Mouse (Mus musculus) kidney, embryonic 16.5 days (tissue): ENCODE data around the gene Neurl1b. TPM values are rescaled to one million over a fixed set of nuclear protein-coding genes. Genes with fewer than 3 reads are reported as not detected.

Experiments
- ATAC-seq: fragments of 200-750 bp; cut with Nextera tagmentation; 2 replicates; pipeline ENCODE4 v1.8.0; 2017; ENCODE audit warnings: moderate TSS enrichment; ENCODE audit not compliant: low FRiP score, low TSS enrichment
- H3K27ac ChIP-seq: fragments of 300-500 bp; sonication (generic); 2 replicates; pipeline ENCODE4 v1.5.1; 2014; ENCODE audit warnings: low read length
- H3K27me3 ChIP-seq: fragments of 300-500 bp; sonication (generic); 2 replicates; pipeline ENCODE4 v1.6.1; 2014; ENCODE audit warnings: low read length, control low read depth, mixed read lengths; ENCODE audit not compliant: insufficient read depth
- H3K36me3 ChIP-seq: fragments of 300-500 bp; sonication (generic); 2 replicates; pipeline ENCODE4 v1.6.1; 2014; ENCODE audit warnings: low read length, control low read depth, mixed read lengths; ENCODE audit not compliant: insufficient read depth
- H3K4me1 ChIP-seq: fragments of 300-500 bp; sonication (generic); 2 replicates; pipeline ENCODE4 v1.6.1; 2014; ENCODE audit warnings: low read length, control low read depth, mixed read lengths; ENCODE audit not compliant: insufficient read depth
- H3K4me2 ChIP-seq: fragments of 300-500 bp; sonication (generic); replicated peaks from 2 replicates; pipeline ENCODE4 v1.6.1; 2014; ENCODE audit warnings: low read depth, low read length
- H3K4me3 ChIP-seq: fragments of 300-500 bp; sonication (generic); 2 replicates; pipeline ENCODE4 v1.5.1; 2014; ENCODE audit warnings: mild to moderate bottlenecking, low read length
- H3K9ac ChIP-seq: fragments of 300-500 bp; sonication (generic); replicated peaks from 2 replicates; pipeline ENCODE4 v1.6.1; 2014; ENCODE audit warnings: low read length
- H3K9me3 ChIP-seq: fragments of 300-500 bp; sonication (generic); 2 replicates; pipeline ENCODE4 v1.6.1; 2016; ENCODE audit warnings: low read length, control low read depth
- WGBS: fragments of 180-500 bp; shearing (Covaris S2); extraction: QIAGEN DNeasy Blood & Tissue Kit; methylation state at CpG from one replicate; pipeline ENCODE4 v1.1.7; 2014; 5-methylcytosine and 5-hydroxymethylcytosine counted together
- polyA plus RNA-seq: library from polyadenylated mRNA; unstranded; fragments of >200 nt; fragmentation: Nextera tagmentation; extraction: Ambion mirVana; gene quantifications from 2 replicates; pipeline ENCODE4 v1.2.1, GENCODE M21; 2015

The Neurl1b gene
- polyA plus RNA-seq, 1 experiment from 2014 or later: 2.4 TPM

GRCm38 (mm10) chr17:26380986-26381446, 33.6 kb upstream of the Neurl1b start:
- WGBS: 32% methylated on average over 4 of the region's 4 CpGs

DNA sequence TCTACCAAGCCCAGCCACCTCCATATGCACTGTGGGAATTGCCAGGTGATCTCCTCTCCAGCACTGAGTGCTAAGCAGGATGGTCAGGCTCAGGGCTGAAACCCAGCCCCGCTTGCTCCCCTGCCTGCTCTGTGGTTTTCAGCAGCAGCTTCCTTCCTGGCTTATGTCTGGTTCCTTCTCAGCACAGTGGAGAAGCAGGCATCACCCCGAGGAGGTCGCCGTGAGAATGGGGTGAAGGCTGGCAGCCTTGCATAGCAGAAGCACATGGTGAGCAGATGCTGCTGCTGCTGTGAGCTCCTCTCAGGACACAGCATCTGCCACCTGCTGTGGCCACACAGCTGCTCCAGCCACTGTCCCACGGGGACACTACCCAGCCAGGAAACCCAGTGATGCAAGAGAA, 33.0 kb upstream of the Neurl1b start:
- H3K4me1 ChIP-seq: peaks cover 27% of the 10 kb centered on the region
- 0 out of 2 replicates have a peak overlapping the region, but pooled peaks have one; percentile 34 for H3K9ac ChIP-seq
- H3K4me2 ChIP-seq: no peak overlapping the region
- H3K27ac ChIP-seq: peak overlapping the region; percentile 87
- no peaks in the 10 kb centered on the region for H3K9me3 ChIP-seq
- no peak overlapping the region for H3K4me3 ChIP-seq
- ATAC-seq: 0 out of 2 replicates have a peak, but pooled peaks have one; percentile 13
- WGBS: 57% methylated on average over 5 of the region's 5 CpGs
- H3K27me3 ChIP-seq: no peaks in the 10 kb centered on the region
- no peaks in the 10 kb centered on the region for H3K36me3 ChIP-seq

More at GRCm38 (mm10) chr17:26380986-26381446, 33.6 kb upstream of the Neurl1b start:
- peak overlapping the region; percentile 31; the same call in 1 of the 2 replicates for H3K9ac ChIP-seq
- peak overlapping the region; percentile 87 for H3K27ac ChIP-seq
- no peak overlapping the region for H3K4me3 ChIP-seq
- H3K27me3 ChIP-seq: no peaks in the 10 kb centered on the region
- peaks cover 27% of the 10 kb centered on the region for H3K4me1 ChIP-seq
- peak overlapping the region; percentile 50 for H3K4me2 ChIP-seq
- ATAC-seq: peak; percentile 79
- no peaks in the 10 kb centered on the region for H3K36me3 ChIP-seq
- no peaks in the 10 kb centered on the region for H3K9me3 ChIP-seq

- Histone ChIP-seq H3K4me1 (peaks cover 27% of the 10 kb centered on the region), H3K4me3 (no peak overlapping the region), H3K9ac (no peak overlapping the region), H3K9me3 (no peaks in the 10 kb centered on the region), H3K36me3 (no peaks in the 10 kb centered on the region), H3K4me2 (no peak overlapping the region), H3K27me3 (no peaks in the 10 kb centered on the region), H3K27ac (no peak overlapping the region)
- 78% methylated on average over 3 of the region's 3 CpGs for WGBS
- ATAC-seq: no peak
Measured at GRCm38 (mm10) chr17:26382176-26382575, 32.5 kb upstream of the Neurl1b start.

GRCm38 (mm10) chr17:26382687-26383086, 31.9 kb upstream of the Neurl1b start:
- Histone ChIP-seq H3K9me3 (no peaks in the 10 kb centered on the region), H3K4me1 (peaks cover 27% of the 10 kb centered on the region), H3K36me3 (no peaks in the 10 kb centered on the region), H3K4me3 (no peak overlapping the region), H3K27ac (0 out of 2 replicates have a peak overlapping the region, but pooled peaks have one; percentile 10), H3K27me3 (no peaks in the 10 kb centered on the region), H3K9ac (0 out of 2 replicates have a peak overlapping the region, but pooled peaks have one; percentile 27), H3K4me2 (no peak overlapping the region)
- WGBS: 76% methylated on average over 5 of the region's 5 CpGs
- no peak for ATAC-seq

- Histone ChIP-seq H3K27me3 (no peaks in the 10 kb centered on the region), H3K4me1 (peaks cover 27% of the 10 kb centered on the region), H3K9ac (no peak overlapping the region), H3K4me2 (no peak overlapping the region), H3K9me3 (no peaks in the 10 kb centered on the region), H3K4me3 (no peak overlapping the region), H3K27ac (no peak overlapping the region), H3K36me3 (no peaks in the 10 kb centered on the region)
- WGBS: 89% methylated on average over 3 of the region's 3 CpGs
- no peak for ATAC-seq
Measured at GRCm38 (mm10) chr17:26384111-26384510, 30.5 kb upstream of the Neurl1b start.

DNA sequence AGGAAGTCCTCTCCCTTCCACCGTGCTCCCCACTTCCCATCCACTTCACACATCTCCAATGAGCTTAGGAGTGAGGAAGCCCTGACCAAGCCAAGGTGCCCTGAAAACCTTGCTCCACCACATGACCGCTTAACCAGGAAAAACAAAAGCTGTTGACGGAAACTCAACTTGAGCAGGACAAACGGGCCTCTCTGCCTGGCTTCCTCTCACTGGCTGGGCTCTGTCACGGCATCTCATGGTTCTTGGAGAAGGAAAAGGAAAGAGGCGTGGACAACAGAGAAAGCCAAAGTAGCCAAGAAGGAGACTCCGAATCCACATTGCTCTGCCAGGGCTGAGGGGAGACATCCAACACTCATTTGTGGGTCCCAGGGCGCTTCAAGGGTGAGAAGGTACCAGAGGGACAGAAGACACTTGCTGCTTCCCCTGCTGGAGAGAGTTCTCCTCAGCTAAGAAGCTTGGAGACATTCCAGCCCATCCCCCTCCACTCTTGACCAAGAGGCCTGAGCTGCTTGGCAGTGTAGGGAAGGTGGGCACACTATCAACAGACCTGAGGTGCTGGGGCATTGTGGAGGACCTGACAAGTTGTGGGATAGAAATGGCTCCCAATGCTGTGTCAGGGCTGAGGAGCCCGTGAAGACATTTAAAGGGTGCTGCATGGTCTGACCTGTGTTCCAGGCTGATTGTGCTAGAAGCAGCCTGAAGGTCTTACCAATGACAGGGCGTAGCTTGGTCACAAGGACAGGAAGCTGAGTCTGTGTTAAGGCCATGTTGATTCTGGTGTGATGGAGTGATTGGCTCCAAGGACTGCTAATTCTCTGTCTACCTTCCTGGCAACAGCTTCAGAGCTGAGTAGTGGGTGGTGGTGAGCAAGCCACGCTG, 29.1 kb upstream of the Neurl1b start:
- ATAC-seq: no peak

GRCm38 (mm10) chr17:26386131-26386481, 28.5 kb upstream of the Neurl1b start:
- Histone ChIP-seq H3K4me2 (no peak overlapping the region), H3K4me1 (peaks cover 16% of the 10 kb centered on the region), H3K27me3 (no peaks in the 10 kb centered on the region), H3K9ac (no peak overlapping the region), H3K4me3 (no peak overlapping the region), H3K27ac (no peak overlapping the region), H3K36me3 (no peaks in the 10 kb centered on the region), H3K9me3 (no peaks in the 10 kb centered on the region)
- WGBS: 81% methylated on average over 3 of the region's 3 CpGs
- ATAC-seq: no peak

More for the DNA sequence above, 29.1 kb upstream of the Neurl1b start:
- Histone ChIP-seq H3K4me1 (peaks cover 22% of the 10 kb centered on the region), H3K9ac (no peak overlapping the region), H3K9me3 (no peaks in the 10 kb centered on the region), H3K36me3 (no peaks in the 10 kb centered on the region), H3K4me3 (no peak overlapping the region), H3K27ac (no peak overlapping the region; the same call in 1 of the 2 replicates), H3K4me2 (no peak overlapping the region), H3K27me3 (no peaks in the 10 kb centered on the region)
- 82% methylated on average over 11 of the region's 11 CpGs for WGBS

DNA sequence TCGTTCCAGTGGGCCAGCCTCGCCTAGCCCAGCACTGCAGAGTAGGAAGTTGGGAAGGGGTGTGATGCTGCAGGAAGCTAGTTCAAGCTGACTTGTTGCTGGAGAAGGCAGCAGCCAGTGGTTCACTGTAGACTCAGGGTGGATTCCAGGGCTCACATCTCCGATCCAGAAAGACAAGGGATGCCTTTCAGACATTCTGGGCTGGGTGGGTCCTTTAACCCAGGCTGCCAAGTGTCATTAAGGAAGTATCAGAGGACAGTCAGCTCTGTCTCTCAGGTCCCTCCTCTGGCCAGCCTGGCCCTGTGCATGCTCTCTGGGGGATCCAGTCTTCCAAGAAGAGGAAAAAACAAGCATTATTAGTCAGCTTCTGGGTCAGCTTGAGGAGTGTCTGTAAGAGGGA, 26.5 kb upstream of the Neurl1b start:
- WGBS: 64% methylated on average over 3 of the region's 3 CpGs
- Histone ChIP-seq H3K36me3 (no peaks in the 10 kb centered on the region), H3K4me1 (0 out of 2 replicates have a peak, but pooled peaks cover 2% of the 10 kb centered on the region), H3K27me3 (no peaks in the 10 kb centered on the region), H3K4me2 (no peak overlapping the region), H3K4me3 (no peak overlapping the region), H3K9ac (no peak overlapping the region), H3K9me3 (no peaks in the 10 kb centered on the region), H3K27ac (no peak overlapping the region)
- ATAC-seq: no peak

GRCm38 (mm10) chr17:26389241-26389640, 25.4 kb upstream of the Neurl1b start:
- no peaks in the 10 kb centered on the region for H3K36me3 ChIP-seq
- H3K27me3 ChIP-seq: no peaks in the 10 kb centered on the region
- H3K9me3 ChIP-seq: no peaks in the 10 kb centered on the region
- no peaks in the 10 kb centered on the region for H3K4me1 ChIP-seq
- 75% methylated on average over 9 of the region's 9 CpGs for WGBS
- no peak overlapping the region for H3K9ac ChIP-seq
- no peak for ATAC-seq
- no peak overlapping the region for H3K27ac ChIP-seq
- H3K4me3 ChIP-seq: no peak overlapping the region
- no peak overlapping the region for H3K4me2 ChIP-seq

DNA sequence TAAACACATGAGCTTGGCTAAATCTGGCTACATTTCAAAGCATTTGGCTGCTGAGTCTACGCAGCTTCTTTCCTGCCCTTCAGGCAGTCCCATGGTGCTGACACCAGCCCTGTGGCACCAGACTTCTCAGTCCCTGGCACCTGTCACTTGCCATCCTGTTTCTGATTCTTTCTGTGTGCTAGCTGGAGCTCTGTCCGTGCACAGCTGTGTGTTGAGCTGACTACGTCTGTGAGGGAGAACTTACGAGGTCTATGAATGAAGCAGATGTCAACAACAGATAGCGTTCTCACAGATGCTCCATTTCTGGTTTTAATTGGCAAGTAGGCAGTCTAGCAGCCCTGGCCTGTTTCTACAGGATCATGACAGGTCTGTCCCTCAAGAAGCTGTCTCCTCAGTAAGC, 24.0 kb upstream of the Neurl1b start:
- no peaks in the 10 kb centered on the region for H3K36me3 ChIP-seq
- 70% methylated on average over 5 of the region's 5 CpGs for WGBS
- no peaks in the 10 kb centered on the region for H3K27me3 ChIP-seq
- no peaks in the 10 kb centered on the region for H3K4me1 ChIP-seq
- H3K4me3 ChIP-seq: no peak overlapping the region
- H3K27ac ChIP-seq: no peak overlapping the region
- H3K4me2 ChIP-seq: no peak overlapping the region
- ATAC-seq: no peak
- H3K9ac ChIP-seq: no peak overlapping the region
- H3K9me3 ChIP-seq: no peaks in the 10 kb centered on the region
